Mouse (Mus musculus) embryonic facial prominence, embryonic 14.5 days (tissue): Measurements from ENCODE around the gene Ddx52. TPM values are rescaled to one million over a fixed set of nuclear protein-coding genes. Genes with fewer than 3 reads are reported as not detected.

Experiments used
- ATAC-seq: fragments of 200-750 bp; cut with Nextera tagmentation; 2 replicates; pipeline ENCODE4 v1.8.0; 2017; ENCODE audit warnings: low read depth, moderate number of reproducible peaks, moderate TSS enrichment
- DNase-seq: peaks from one replicate; pipeline ENCODE4 v3.0.0-alpha.2; 2015; ENCODE audit warnings: low spot score
- H3K27ac ChIP-seq: fragments of 300-500 bp; sonication (generic); replicated peaks from 2 replicates; pipeline ENCODE4 v1.5.1; 2014; ENCODE audit warnings: low read depth, mild to moderate bottlenecking, low read length, moderate library complexity
- H3K27me3 ChIP-seq: fragments of 300-500 bp; sonication (generic); replicated peaks from 2 replicates; pipeline ENCODE4 v1.6.1; 2014; ENCODE audit warnings: low read length; ENCODE audit not compliant: control insufficient read depth, insufficient read depth
- H3K36me3 ChIP-seq: fragments of 300-500 bp; sonication (generic); 2 replicates; pipeline ENCODE4 v1.6.1; 2014; ENCODE audit warnings: low read length, mixed read lengths; ENCODE audit not compliant: control insufficient read depth, insufficient read depth
- H3K4me1 ChIP-seq: fragments of 300-500 bp; sonication (generic); 2 replicates; pipeline ENCODE4 v1.6.1; 2014; ENCODE audit warnings: antibody characterized with exemption, low read length; ENCODE audit not compliant: control insufficient read depth, insufficient read depth
- H3K4me2 ChIP-seq: fragments of 300-500 bp; sonication (generic); 2 replicates; pipeline ENCODE4 v1.6.1; 2014; ENCODE audit warnings: low read depth, mild to moderate bottlenecking, low read length, moderate library complexity, mixed read lengths
- H3K4me3 ChIP-seq: fragments of 300-500 bp; sonication (generic); 2 replicates; pipeline ENCODE4 v1.5.1; 2014; ENCODE audit warnings: low read depth, mild to moderate bottlenecking, low read length
- H3K9ac ChIP-seq: fragments of 300-500 bp; sonication (generic); 2 replicates; pipeline ENCODE4 v1.6.1; 2014; ENCODE audit warnings: low read depth, mild to moderate bottlenecking, low read length, moderate library complexity, mixed read lengths
- H3K9me3 ChIP-seq: fragments of 300-500 bp; sonication (generic); 2 replicates; pipeline ENCODE4 v1.6.1; 2016; ENCODE audit warnings: low read length; ENCODE audit not compliant: control insufficient read depth
- WGBS: fragments of 180-500 bp; shearing (Covaris S2); extraction: QIAGEN DNeasy Blood & Tissue Kit; methylation state at CpG from one replicate; pipeline ENCODE4 v1.1.7; 2014; 5-methylcytosine and 5-hydroxymethylcytosine counted together
- polyA plus RNA-seq: library from polyadenylated mRNA; unstranded; fragments of >200 nt; fragmentation: Nextera tagmentation; extraction: Ambion mirVana; gene quantifications from 2 replicates; pipeline ENCODE4 v1.2.1, GENCODE M21; 2014

The Ddx52 gene
- 29.0 and 33.3 TPM in 2 replicates for polyA plus RNA-seq

- Histone ChIP-seq H3K4me2 (peak within 1 kb of the TSS; percentile 64), H3K36me3 (peaks cover 40% of the 10 kb centered on the region), H3K9ac (peak within 1 kb of the TSS; percentile 88), H3K27me3 (no peaks in the 10 kb centered on the region; the same call in 1 of the 2 replicates), H3K4me3 (peak within 1 kb of the TSS; percentile 66), H3K9me3 (no peaks in the 10 kb centered on the region), H3K27ac (peak within 1 kb of the TSS; percentile 82), H3K4me1 (peaks cover 6% of the 10 kb centered on the region; the same call in 1 of the 2 replicates)
- WGBS = 1% methylated on average over 41 of the region's 49 CpGs
- DNase-seq (peak; percentile 97), ATAC-seq (peak; percentile 98)
Measured at GRCm38 (mm10) chr11:83941950-83942840, at the start of gene Ddx52. TSS of gene Ddx52 (plus strand) at chr11:83942062.

- Histone ChIP-seq H3K4me3 (no peak overlapping the region), H3K36me3 (no peaks in the 10 kb centered on the region), H3K9me3 (no peaks in the 10 kb centered on the region), H3K4me1 (no peaks in the 10 kb centered on the region), H3K9ac (no peak overlapping the region), H3K27me3 (no peaks in the 10 kb centered on the region), H3K27ac (no peak overlapping the region), H3K4me2 (no peak overlapping the region)
- ATAC-seq (no peak), DNase-seq (no peak)
- WGBS = 72% methylated on average over 9 of the region's 9 CpGs
Measured at GRCm38 (mm10) chr11:83893325-83893724, 48.5 kb upstream of the Ddx52 start.

GRCm38 (mm10) chr11:83896430-83897410, 45.1 kb upstream of the Ddx52 start:
- WGBS = 81% methylated on average over 16 of the region's 16 CpGs
- ATAC-seq (no peak), DNase-seq (no peak)
- H3K27ac ChIP-seq = no peak overlapping the region
- H3K27me3 ChIP-seq = no peaks in the 10 kb centered on the region
- H3K4me3 ChIP-seq = no peak overlapping the region
- H3K36me3 ChIP-seq = no peaks in the 10 kb centered on the region
- H3K4me2 ChIP-seq = no peak overlapping the region
- H3K4me1 ChIP-seq = no peaks in the 10 kb centered on the region
- no peak overlapping the region for H3K9ac ChIP-seq
- H3K9me3 ChIP-seq = no peaks in the 10 kb centered on the region

GRCm38 (mm10) chr11:83897569-83897968, 44.3 kb upstream of the Ddx52 start:
- H3K4me3 ChIP-seq = no peak overlapping the region
- no peak overlapping the region for H3K27ac ChIP-seq
- no peak for DNase-seq
- no peaks in the 10 kb centered on the region for H3K36me3 ChIP-seq
- ATAC-seq = no peak
- H3K4me1 ChIP-seq = no peaks in the 10 kb centered on the region
- no peak overlapping the region for H3K9ac ChIP-seq
- WGBS = 74% methylated on average over 7 of the region's 7 CpGs
- no peak overlapping the region for H3K4me2 ChIP-seq
- no peaks in the 10 kb centered on the region for H3K27me3 ChIP-seq
- H3K9me3 ChIP-seq = no peaks in the 10 kb centered on the region

GRCm38 (mm10) chr11:83902812-83903211, 39.0 kb upstream of the Ddx52 start:
- Histone ChIP-seq H3K27ac (no peak overlapping the region), H3K36me3 (no peaks in the 10 kb centered on the region), H3K4me1 (no peaks in the 10 kb centered on the region), H3K4me3 (no peak overlapping the region), H3K9ac (no peak overlapping the region), H3K27me3 (no peaks in the 10 kb centered on the region), H3K4me2 (no peak overlapping the region), H3K9me3 (no peaks in the 10 kb centered on the region)
- no peak for DNase-seq
- WGBS = 79% methylated on average over 3 of the region's 3 CpGs
- no peak for ATAC-seq

- no peak for ATAC-seq
- WGBS = 52% methylated on average over 5 of the region's 5 CpGs
- no peak for DNase-seq
- no peak overlapping the region for H3K9ac ChIP-seq
- no peak overlapping the region for H3K27ac ChIP-seq
- no peaks in the 10 kb centered on the region for H3K36me3 ChIP-seq
- H3K4me3 ChIP-seq = no peak overlapping the region
- H3K27me3 ChIP-seq = no peaks in the 10 kb centered on the region
- no peaks in the 10 kb centered on the region for H3K4me1 ChIP-seq
- H3K9me3 ChIP-seq = no peaks in the 10 kb centered on the region
- H3K4me2 ChIP-seq = no peak overlapping the region
Measured at GRCm38 (mm10) chr11:83905756-83906155, 36.1 kb upstream of the Ddx52 start.

GRCm38 (mm10) chr11:83908376-83908775, 33.5 kb upstream of the Ddx52 start:
- 34% methylated on average over 7 of the region's 7 CpGs for WGBS
- Histone ChIP-seq H3K9me3 (no peaks in the 10 kb centered on the region), H3K36me3 (no peaks in the 10 kb centered on the region), H3K4me3 (no peak overlapping the region), H3K27me3 (no peaks in the 10 kb centered on the region), H3K27ac (no peak overlapping the region), H3K9ac (no peak overlapping the region), H3K4me1 (no peaks in the 10 kb centered on the region), H3K4me2 (no peak overlapping the region)
- ATAC-seq (no peak), DNase-seq (no peak)

GRCm38 (mm10) chr11:83913824-83914311, 28.0 kb upstream of the Ddx52 start:
- no peak for DNase-seq
- WGBS = 69% methylated on average over 8 of the region's 8 CpGs

More at GRCm38 (mm10) chr11:83913824-83914311, 28.0 kb upstream of the Ddx52 start:
- H3K27me3 ChIP-seq = no peaks in the 10 kb centered on the region
- H3K4me3 ChIP-seq = no peak overlapping the region
- no peaks in the 10 kb centered on the region for H3K36me3 ChIP-seq
- H3K9ac ChIP-seq = no peak overlapping the region
- no peaks in the 10 kb centered on the region for H3K4me1 ChIP-seq
- no peaks in the 10 kb centered on the region for H3K9me3 ChIP-seq
- no peak for ATAC-seq
- H3K27ac ChIP-seq = no peak overlapping the region
- H3K4me2 ChIP-seq = no peak overlapping the region
